Mouse (Mus musculus) forebrain, embryonic 15.5 days (tissue): ENCODE data around the gene Krt25. TPM values are rescaled to one million over a fixed set of nuclear protein-coding genes. Genes with fewer than 3 reads are reported as not detected.

Source experiments
- ATAC-seq: fragments of 200-750 bp; cut with Nextera tagmentation; replicated peaks from 2 replicates; pipeline ENCODE4 v1.8.0; 2017; ENCODE audit warnings: mild to moderate bottlenecking, moderate TSS enrichment, moderate library complexity
- H3K27ac ChIP-seq: fragments of 300-500 bp; sonication (generic); replicated peaks from 2 replicates; pipeline ENCODE4 v1.5.1; 2015; ENCODE audit warnings: mild to moderate bottlenecking, inconsistent platforms
- H3K27me3 ChIP-seq: fragments of 300-500 bp; sonication (generic); 2 replicates; pipeline ENCODE4 v1.6.1; 2015; ENCODE audit warnings: inconsistent platforms
- H3K36me3 ChIP-seq: fragments of 300-500 bp; sonication (generic); 2 replicates; pipeline ENCODE4 v1.6.1; 2015; ENCODE audit warnings: mild to moderate bottlenecking, inconsistent platforms
- H3K4me1 ChIP-seq: fragments of 300-500 bp; sonication (generic); 2 replicates; pipeline ENCODE4 v1.6.1; 2015; ENCODE audit warnings: inconsistent platforms
- H3K4me2 ChIP-seq: fragments of 300-500 bp; sonication (generic); replicated peaks from 2 replicates; pipeline ENCODE4 v1.6.1; 2015; ENCODE audit warnings: mild to moderate bottlenecking, inconsistent platforms
- H3K4me3 ChIP-seq: fragments of 300-500 bp; sonication (generic); 2 replicates; pipeline ENCODE4 v1.5.1; 2015; ENCODE audit warnings: mild to moderate bottlenecking, inconsistent platforms
- H3K9ac ChIP-seq: fragments of 300-500 bp; sonication (generic); replicated peaks from 2 replicates; pipeline ENCODE4 v1.6.1; 2015; ENCODE audit warnings: mild to moderate bottlenecking, inconsistent platforms
- H3K9me3 ChIP-seq: fragments of 300-500 bp; sonication (generic); 2 replicates; pipeline ENCODE4 v1.6.1; 2016; ENCODE audit warnings: inconsistent platforms
- WGBS: fragments of 180-500 bp; shearing (Covaris S2); methylation state at CpG from one replicate; pipeline ENCODE4 v1.1.7; 2015; ENCODE audit warnings: mixed read lengths; 5-methylcytosine and 5-hydroxymethylcytosine counted together
- polyA plus RNA-seq: library from polyadenylated mRNA; unstranded; fragments of >200 nt; fragmentation: Nextera tagmentation; extraction: Ambion mirVana; gene quantifications from 2 replicates; pipeline ENCODE4 v1.2.1, GENCODE M21; 2015

Gene Krt25
- polyA plus RNA-seq, 1 experiment from 2014 or later, result 0.08 TPM

GRCm38 (mm10) chr11:99272721-99273120 is 50.0 kb downstream of the Krt25 start:
- Histone ChIP-seq H3K4me3 (no peak overlapping the region), H3K36me3 (no peaks in the 10 kb centered on the region), H3K27me3 (no peaks in the 10 kb centered on the region), H3K27ac (no peak overlapping the region), H3K4me1 (no peaks in the 10 kb centered on the region), H3K4me2 (no peak overlapping the region), H3K9me3 (no peaks in the 10 kb centered on the region), H3K9ac (no peak overlapping the region)
- 86% methylated on average over 4 of the region's 4 CpGs for WGBS
- no peak for ATAC-seq

- Histone ChIP-seq H3K9me3 (no peaks in the 10 kb centered on the region), H3K4me3 (no peak overlapping the region), H3K9ac (no peak overlapping the region), H3K4me2 (no peak overlapping the region), H3K4me1 (no peaks in the 10 kb centered on the region), H3K27ac (no peak overlapping the region), H3K27me3 (no peaks in the 10 kb centered on the region), H3K36me3 (no peaks in the 10 kb centered on the region)
- WGBS, result 89% methylated on average over 7 of the region's 7 CpGs
- ATAC-seq, result no peak
Observed at GRCm38 (mm10) chr11:99269192-99269591, 53.6 kb downstream of the Krt25 start.

- Histone ChIP-seq H3K27me3 (no peaks in the 10 kb centered on the region), H3K36me3 (no peaks in the 10 kb centered on the region), H3K4me1 (no peaks in the 10 kb centered on the region), H3K4me2 (no peak overlapping the region), H3K9ac (no peak overlapping the region), H3K27ac (no peak overlapping the region), H3K4me3 (no peak overlapping the region), H3K9me3 (no peaks in the 10 kb centered on the region)
- WGBS, result 28% methylated on average over 9 of the region's 9 CpGs
- no peak for ATAC-seq
Observed at GRCm38 (mm10) chr11:99265796-99266195, 57.0 kb downstream of the Krt25 start.

Other genes starting within 250 kb of the Krt25 start
- gene Tns4, start 233.6 kb downstream of the Krt25 start, polyA plus RNA-seq, result 0.09 TPM in 1 of 2 replicates, not detected in the other
- gene Ccr7, start 167.9 kb downstream of the Krt25 start, polyA plus RNA-seq, result not detected in 2 replicates
- gene Smarce1, start 91.9 kb downstream of the Krt25 start, polyA plus RNA-seq, result 366 and 381 TPM in 2 replicates
- 2.3 and 3.3 TPM in 2 replicates for gene Krt222, start 78.9 kb downstream of the Krt25 start, polyA plus RNA-seq
- not detected in 2 replicates for gene Krt24, start 37.7 kb downstream of the Krt25 start, polyA plus RNA-seq
- gene Krt26, start 15.0 kb upstream of the Krt25 start, polyA plus RNA-seq, result not detected in 2 replicates
- gene Krt27, start 28.2 kb upstream of the Krt25 start, polyA plus RNA-seq, result not detected in 2 replicates
- 0.14 and 0.33 TPM in 2 replicates for gene Krt28, start 52.0 kb upstream of the Krt25 start, polyA plus RNA-seq
- gene Krt10, start 66.4 kb upstream of the Krt25 start, polyA plus RNA-seq, result 31.6 and 36.1 TPM in 2 replicates
- 0.22 and 0.23 TPM in 2 replicates for gene Krt12, start 99.3 kb upstream of the Krt25 start, polyA plus RNA-seq
- gene Krt20, start 115.2 kb upstream of the Krt25 start, polyA plus RNA-seq, result not detected in 2 replicates
- 0.10 TPM in 1 of 2 replicates, not detected in the other for gene Krt23, start 170.2 kb upstream of the Krt25 start, polyA plus RNA-seq
- not detected in 2 replicates for gene Krt39, start 198.4 kb upstream of the Krt25 start, polyA plus RNA-seq
- not detected in 2 replicates for gene Krt40, start 220.2 kb upstream of the Krt25 start, polyA plus RNA-seq
- gene Krtap3-3, start 227.9 kb upstream of the Krt25 start, polyA plus RNA-seq, result not detected in 2 replicates
- gene Krtap3-2, start 233.9 kb upstream of the Krt25 start, polyA plus RNA-seq, result not detected in 2 replicates
- gene Gm11939, start 236.5 kb upstream of the Krt25 start, polyA plus RNA-seq, result not detected in 2 replicates
- gene Krtap3-1, start 243.7 kb upstream of the Krt25 start, polyA plus RNA-seq, result not detected in 2 replicates